Mouse (Mus musculus): ENCODE results near the gene Uhrf2. TPM values are rescaled to one million over a fixed set of nuclear protein-coding genes. Genes with fewer than 3 reads are reported as not detected.

Uhrf2 gene
- polyA plus RNA-seq, 2 experiments = 30.8 to 38.6 TPM

DNA sequence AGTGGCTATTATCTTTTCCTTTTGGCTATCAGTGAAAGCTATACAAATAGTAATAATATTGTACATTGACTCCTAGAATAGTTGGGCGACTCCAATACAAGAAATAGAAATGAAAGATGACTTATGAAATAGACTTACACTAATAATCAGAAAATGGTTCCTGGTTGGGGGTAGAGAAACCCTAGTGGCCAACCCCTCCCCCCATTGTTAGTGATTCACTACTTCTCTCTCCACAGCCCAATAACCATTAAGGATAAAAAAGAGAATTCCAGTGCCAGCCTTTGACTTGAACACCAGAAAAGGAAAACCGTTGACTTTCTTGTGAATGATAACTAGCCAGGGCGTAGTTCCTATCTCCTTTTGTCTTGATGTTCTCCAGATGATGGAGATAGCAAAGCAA is 1.9 kb downstream of the Uhrf2 start:
- Histone ChIP-seq H3K4me3 (ENCODE audit: insufficient read depth in 1 of 2, low read depth in 2 of 2, low read length in 2 of 2) (peak overlapping the region; percentile 95 to 99; a peak in 3 of 4 replicates), H3K4me2 (ENCODE audit: low read depth) (peak overlapping the region; percentile 74), H3K9ac (replicated peaks) (peak overlapping the region; percentile 98; the same call in 1 of the 2 replicates), H3K27ac (no peak overlapping the region), H3K27me3 (ENCODE audit: control insufficient read depth, insufficient read depth, low read length) (no peaks in the 10 kb centered on the region), H3K36me3 (replicated peaks; ENCODE audit: control insufficient read depth, insufficient read depth, low read depth) (peaks cover 3% of the 10 kb centered on the region; the same call in 1 of the 2 replicates), H3K9me3 (ENCODE audit: control insufficient read depth, low read length) (no peaks in the 10 kb centered on the region), H3K4me1 (replicated peaks; ENCODE audit: control insufficient read depth in 2 of 2, insufficient read depth in 2 of 2, low read length in 1 of 2) (peaks cover 11 to 28% of the 10 kb centered on the region in 2 experiments)
- WGBS (ENCODE audit: insufficient replicate concordance) = 35% methylated on average over 3 of the region's 3 CpGs
- TF ChIP-seq CTCF (IDR thresholded peaks at IDR 0.05; ENCODE audit: low read depth) (no peak), EP300 (IDR thresholded peaks at IDR 0.05; ENCODE audit: low read depth) (no peak)
- no peak for ATAC-seq (ENCODE audit: insufficient read depth)
- DNase-seq (ENCODE audit: low read depth in 3 of 3, low spot score in 3 of 3) = no peak

DNA sequence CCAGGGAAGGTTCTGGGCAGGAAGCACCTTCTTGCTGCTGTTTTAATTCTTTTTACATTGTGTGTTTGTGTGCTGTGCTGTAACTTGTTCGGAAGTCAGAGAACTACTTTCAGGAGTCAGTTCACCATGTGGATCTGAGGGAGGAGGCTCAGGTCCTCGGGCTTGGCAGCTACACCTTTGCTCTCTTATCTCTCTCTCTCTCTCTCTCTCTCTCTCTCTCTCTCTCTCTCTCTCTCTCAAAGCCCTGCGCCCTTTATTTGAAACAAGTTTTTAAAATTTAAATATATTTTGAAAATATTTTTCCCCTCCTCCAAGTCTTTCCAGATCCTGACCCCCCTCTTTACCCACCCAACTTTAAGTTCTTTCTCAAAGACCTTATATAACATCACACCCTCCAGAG is 5.0 kb downstream of the Uhrf2 start:
- Histone ChIP-seq H3K27ac (no peak overlapping the region), H3K9ac (replicated peaks) (no peak overlapping the region), H3K4me3 (ENCODE audit: insufficient read depth in 1 of 2, low read depth in 2 of 2, low read length in 2 of 2) (no peak overlapping the region), H3K9me3 (ENCODE audit: control insufficient read depth, low read length) (no peaks in the 10 kb centered on the region), H3K4me1 (replicated peaks; ENCODE audit: control insufficient read depth in 2 of 2, insufficient read depth in 2 of 2, low read length in 1 of 2) (peaks cover 11 to 24% of the 10 kb centered on the region in 2 experiments), H3K4me2 (ENCODE audit: low read depth) (no peak overlapping the region), H3K27me3 (ENCODE audit: control insufficient read depth, insufficient read depth, low read length) (no peaks in the 10 kb centered on the region), H3K36me3 (replicated peaks; ENCODE audit: control insufficient read depth, insufficient read depth, low read depth) (peaks cover 3% of the 10 kb centered on the region)
- DNase-seq (ENCODE audit: low read depth in 3 of 3, low spot score in 3 of 3) (no peak), ATAC-seq (ENCODE audit: insufficient read depth) (no peak)
- no peak for TF ChIP-seq EP300 (IDR thresholded peaks at IDR 0.05; ENCODE audit: low read depth)
- TF ChIP-seq CTCF (IDR thresholded peaks at IDR 0.05; ENCODE audit: low read depth) = no peak
- WGBS (ENCODE audit: insufficient replicate concordance) = 26% methylated on average over 3 of the region's 3 CpGs

DNA sequence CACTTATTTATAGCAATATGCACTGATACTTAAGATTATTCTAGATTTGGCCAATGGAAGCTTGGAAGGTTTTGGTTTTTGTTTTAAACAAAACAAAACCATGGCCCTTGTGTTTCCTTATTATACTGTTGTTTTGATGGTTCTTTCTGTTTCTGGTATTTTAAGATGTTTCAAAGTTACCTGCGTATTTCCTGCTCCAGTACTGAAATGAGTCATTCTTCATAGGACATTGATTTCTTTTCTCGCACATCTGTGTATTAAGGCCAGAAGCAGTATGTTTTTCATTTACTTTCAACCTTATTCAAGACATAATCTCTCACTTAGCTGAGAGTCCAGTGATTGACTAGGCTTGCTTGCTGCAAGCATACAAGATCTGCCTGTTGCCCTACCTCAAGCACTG is 13.4 kb downstream of the Uhrf2 start:
- TF ChIP-seq EP300 (IDR thresholded peaks at IDR 0.05; ENCODE audit: low read depth) = no peak
- no peak for TF ChIP-seq CTCF (IDR thresholded peaks at IDR 0.05; ENCODE audit: low read depth)
- ATAC-seq (ENCODE audit: insufficient read depth) = no peak
- Histone ChIP-seq H3K27ac (no peak overlapping the region), H3K4me2 (ENCODE audit: low read depth) (no peak overlapping the region), H3K9me3 (ENCODE audit: control insufficient read depth, low read length) (no peaks in the 10 kb centered on the region), H3K9ac (replicated peaks) (no peak overlapping the region), H3K27me3 (ENCODE audit: control insufficient read depth, insufficient read depth, low read length) (no peaks in the 10 kb centered on the region), H3K36me3 (replicated peaks; ENCODE audit: control insufficient read depth, insufficient read depth, low read depth) (peaks cover 27% of the 10 kb centered on the region), H3K4me3 (ENCODE audit: insufficient read depth in 1 of 2, low read depth in 2 of 2, low read length in 2 of 2) (no peak overlapping the region), H3K4me1 (replicated peaks; ENCODE audit: control insufficient read depth in 2 of 2, insufficient read depth in 2 of 2, low read length in 1 of 2) (peaks cover 0 to 7% of the 10 kb centered on the region in 2 experiments; a peak in 2 of 4 replicates)
- WGBS (ENCODE audit: insufficient replicate concordance) = 86% methylated on average over 2 of the region's 2 CpGs
- no peak for DNase-seq (ENCODE audit: low read depth in 3 of 3, low spot score in 3 of 3)

DNA sequence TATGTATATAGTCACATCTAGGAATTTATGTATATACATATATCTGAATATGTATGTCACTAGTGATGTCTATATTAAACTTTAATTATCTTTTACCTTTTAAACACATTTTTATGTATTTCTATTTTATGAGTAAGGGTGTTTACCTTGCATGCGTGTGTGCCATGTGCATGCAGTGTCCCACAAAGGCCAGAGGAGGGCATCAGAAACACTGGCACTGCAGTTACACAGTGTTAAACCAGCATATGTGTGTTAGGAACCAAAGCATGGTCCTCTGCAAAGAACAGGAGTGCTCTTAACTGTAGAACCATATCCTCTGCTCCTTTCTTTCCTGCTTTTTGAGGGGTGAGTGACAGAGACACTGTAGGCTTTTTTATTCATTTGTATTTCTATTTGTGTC is 14.3 kb downstream of the Uhrf2 start:
- H3K9me3 ChIP-seq (ENCODE audit: control insufficient read depth, low read length) = no peaks in the 10 kb centered on the region
- ATAC-seq (ENCODE audit: insufficient read depth) (no peak), DNase-seq (ENCODE audit: low read depth in 3 of 3, low spot score in 3 of 3) (no peak)
- peaks cover 4 to 12% of the 10 kb centered on the region in 2 experiments for H3K4me1 ChIP-seq (replicated peaks; ENCODE audit: control insufficient read depth in 2 of 2, insufficient read depth in 2 of 2, low read length in 1 of 2)
- H3K27ac ChIP-seq = no peak overlapping the region
- H3K36me3 ChIP-seq (replicated peaks; ENCODE audit: control insufficient read depth, insufficient read depth, low read depth) = peaks cover 27% of the 10 kb centered on the region
- 79% methylated on average over 1 of the region's 1 CpGs for WGBS (ENCODE audit: insufficient replicate concordance)
- H3K4me2 ChIP-seq (ENCODE audit: low read depth) = no peak overlapping the region
- no peaks in the 10 kb centered on the region for H3K27me3 ChIP-seq (ENCODE audit: control insufficient read depth, insufficient read depth, low read length)
- TF ChIP-seq EP300 (IDR thresholded peaks at IDR 0.05; ENCODE audit: low read depth) (no peak), CTCF (IDR thresholded peaks at IDR 0.05; ENCODE audit: low read depth) (peak; percentile 44)
- H3K9ac ChIP-seq (replicated peaks) = no peak overlapping the region
- no peak overlapping the region for H3K4me3 ChIP-seq (ENCODE audit: insufficient read depth in 1 of 2, low read depth in 2 of 2, low read length in 2 of 2)

DNA sequence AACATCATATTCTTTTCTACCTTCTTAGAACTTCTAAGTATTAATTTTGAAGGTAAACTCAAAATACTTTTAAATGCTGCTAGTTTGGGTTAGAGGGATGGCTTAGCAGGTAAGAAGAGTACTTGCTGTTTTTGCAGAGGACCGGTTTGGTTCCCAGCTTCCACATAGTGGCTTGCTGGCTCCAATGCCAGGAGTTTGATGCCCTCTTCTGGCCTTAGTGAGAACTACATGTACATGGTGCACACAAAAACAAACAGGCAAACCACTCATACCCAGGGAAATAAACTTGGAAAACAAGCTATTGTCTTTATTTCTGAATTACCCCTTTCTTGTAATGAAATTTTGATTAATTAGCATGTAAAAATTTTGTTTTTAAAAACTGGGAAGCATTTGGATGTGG is 15.5 kb downstream of the Uhrf2 start:
- Histone ChIP-seq H3K4me2 (ENCODE audit: low read depth) (no peak overlapping the region), H3K27ac (no peak overlapping the region), H3K27me3 (ENCODE audit: control insufficient read depth, insufficient read depth, low read length) (no peaks in the 10 kb centered on the region), H3K4me3 (ENCODE audit: insufficient read depth in 1 of 2, low read depth in 2 of 2, low read length in 2 of 2) (no peak overlapping the region), H3K36me3 (replicated peaks; ENCODE audit: control insufficient read depth, insufficient read depth, low read depth) (peaks cover 27% of the 10 kb centered on the region), H3K9ac (replicated peaks) (no peak overlapping the region), H3K9me3 (ENCODE audit: control insufficient read depth, low read length) (no peaks in the 10 kb centered on the region), H3K4me1 (replicated peaks; ENCODE audit: control insufficient read depth in 2 of 2, insufficient read depth in 2 of 2, low read length in 1 of 2) (peaks cover 11 to 16% of the 10 kb centered on the region in 2 experiments)
- DNase-seq (ENCODE audit: low read depth in 3 of 3, low spot score in 3 of 3) (no peak), ATAC-seq (ENCODE audit: insufficient read depth) (no peak)
- 71% methylated on average over 1 of the region's 1 CpGs for WGBS (ENCODE audit: insufficient replicate concordance)
- TF ChIP-seq EP300 (IDR thresholded peaks at IDR 0.05; ENCODE audit: low read depth) = no peak
- TF ChIP-seq CTCF (IDR thresholded peaks at IDR 0.05; ENCODE audit: low read depth) = peak; percentile 76
